Mouse (Mus musculus) erythroblast, embryonic 14.5 days (primary cell): ENCODE data around the gene Prkca.

Experiments used
- GATA1 ChIP-seq: IDR thresholded peaks from 2 replicates; pipeline ENCODE4 v1.6.1; 2012; ENCODE audit warnings: low read length, inconsistent platforms, mixed read lengths
- TAL1 ChIP-seq: IDR thresholded peaks from 3 replicates; pipeline ENCODE4 v1.6.1; 2012; ENCODE audit warnings: low read length, inconsistent platforms, mixed read lengths

- TF ChIP-seq TAL1 (no peak), GATA1 (no peak)
Measured at GRCm38 (mm10) chr11:107900470-107900869, 443.3 kb downstream of the Prkca start.
